Mouse (Mus musculus) G1E (cell line): Measurements from ENCODE around the gene Sgpl1. TPM values are rescaled to one million over a fixed set of nuclear protein-coding genes. Genes with fewer than 3 reads are reported as not detected.

Experiments used
- ATAC-seq: 2 replicates; pipeline ENCODE4 v1.8.0; 2016; ENCODE audit warnings: mild to moderate bottlenecking; ENCODE audit not compliant: insufficient number of reproducible peaks, poor library complexity, low FRiP score, severe bottlenecking; ENCODE audit errors: extremely low read depth
- DNase-seq: peaks from one replicate; pipeline ENCODE4 v3.0.0; 2012; ENCODE audit warnings: low spot score
- H3K27me3 ChIP-seq: 2 replicates; pipeline ENCODE4 v1.6.1; 2012; ENCODE audit warnings: mild to moderate bottlenecking, low read length, inconsistent platforms; ENCODE audit not compliant: insufficient read depth
- H3K36me3 ChIP-seq: replicated peaks from 2 replicates; pipeline ENCODE3; 2012; ENCODE audit warnings: mild to moderate bottlenecking, inconsistent platforms
- H3K4me1 ChIP-seq: 2 replicates; pipeline ENCODE4 v1.6.1; 2012; ENCODE audit warnings: low read depth, low read length, inconsistent platforms, mixed read lengths; ENCODE audit not compliant: insufficient read depth
- H3K4me3 ChIP-seq: 2 replicates; pipeline ENCODE4 v1.5.1; 2012; ENCODE audit warnings: low read depth, mild to moderate bottlenecking, inconsistent platforms, low read length, moderate library complexity, mixed read lengths
- H3K9me3 ChIP-seq: replicated peaks from 2 replicates; pipeline ENCODE4 v1.6.1; 2012; ENCODE audit warnings: inconsistent platforms
- CTCF ChIP-seq: IDR thresholded peaks from 2 replicates; pipeline ENCODE4 v1.5.1; 2012; ENCODE audit warnings: low read depth, low read length, inconsistent platforms, mixed read lengths
- GATA1 ChIP-seq: IDR thresholded peaks from 2 replicates; pipeline ENCODE4 v1.6.1; 2012; ENCODE audit warnings: borderline replicate concordance, low read length, inconsistent platforms, mixed read lengths
- GATA2 ChIP-seq: IDR thresholded peaks from 2 replicates; pipeline ENCODE4 v1.6.1; 2012; ENCODE audit warnings: low read depth, low read length, inconsistent platforms, borderline replicate concordance
- POLR2AphosphoS5 ChIP-seq: IDR thresholded peaks from 2 replicates; pipeline ENCODE4 v1.6.1; 2012; ENCODE audit warnings: low read depth, low read length, inconsistent platforms; ENCODE audit not compliant: insufficient replicate concordance
- TAL1 ChIP-seq: conservative IDR thresholded peaks from 2 replicates; pipeline ENCODE4 v1.6.1; 2012; ENCODE audit warnings: low read depth, low read length, inconsistent platforms, mixed read lengths
- polyA plus RNA-seq: library from polyadenylated mRNA; stranded (reverse); fragments of >175 nt; gene quantifications from 2 replicates; pipeline ENCODE4 v1.2.3, GENCODE M21; 2012
- total RNA-seq, 2 experiments: library from RNA; stranded (forward) in 1 of 2; stranded (reverse) in 1 of 2; fragments of 200-1000 nt in 1 of 2; fragments of >200 nt in 1 of 2; fragmentation: Nextera tagmentation in 1 of 2; gene quantifications; 2 replicates each; pipeline ENCODE4 v1.2.3; 2014 to 2017

Gene Sgpl1
- total and polyA plus RNA-seq, 3 experiments: 0.22 TPM; not detected in 2

DNA sequence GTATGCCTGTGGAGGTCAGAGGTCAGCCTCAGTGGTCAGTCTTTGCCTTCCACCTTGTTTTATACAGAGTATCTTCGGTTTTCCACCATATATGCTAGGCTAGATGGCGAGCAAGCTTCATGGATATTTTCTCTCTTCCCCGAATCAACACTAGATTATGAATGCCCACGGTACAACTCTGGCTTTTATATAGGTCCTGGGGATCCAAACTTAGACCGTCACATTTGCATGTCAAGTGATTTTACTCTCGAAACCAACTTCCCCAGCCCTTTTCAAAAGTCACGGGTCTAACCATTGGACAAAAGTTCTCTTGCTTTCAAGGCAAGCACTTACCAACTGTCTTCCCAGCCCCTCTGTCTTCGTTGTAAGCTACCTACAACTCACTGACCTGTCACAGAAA is 31.2 kb upstream of the Sgpl1 start:
- Histone ChIP-seq H3K4me1 (no peaks in the 10 kb centered on the region), H3K36me3 (no peaks in the 10 kb centered on the region), H3K9me3 (peaks cover 41% of the 10 kb centered on the region), H3K4me3 (no peak overlapping the region), H3K27me3 (no peaks in the 10 kb centered on the region)
- DNase-seq (no peak), ATAC-seq (no peak)
- TF ChIP-seq GATA2 (no peak), TAL1 (no peak), POLR2AphosphoS5 (no peak), CTCF (no peak), GATA1 (no peak)

DNA sequence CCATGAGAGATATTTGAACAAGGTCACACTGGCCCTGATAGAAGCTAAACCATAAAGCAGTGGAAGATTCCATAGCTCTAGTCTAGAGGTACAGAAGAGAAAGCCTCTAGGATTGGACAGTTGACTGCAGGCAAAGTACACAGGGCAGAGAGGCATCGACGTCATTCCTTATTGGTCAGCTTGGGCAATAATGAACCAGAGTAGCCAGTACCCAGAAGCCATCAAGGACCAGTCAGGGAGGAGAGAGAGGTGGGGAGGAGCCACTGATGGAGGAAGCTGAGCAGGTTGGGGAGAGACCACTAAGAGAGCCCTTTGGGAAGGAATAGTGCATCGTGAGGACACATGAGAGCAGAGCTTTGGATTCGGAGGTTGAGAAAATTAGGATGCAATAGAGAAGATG is 30.2 kb upstream of the Sgpl1 start:
- H3K4me3 ChIP-seq: no peak overlapping the region
- ATAC-seq: no peak

DNA sequence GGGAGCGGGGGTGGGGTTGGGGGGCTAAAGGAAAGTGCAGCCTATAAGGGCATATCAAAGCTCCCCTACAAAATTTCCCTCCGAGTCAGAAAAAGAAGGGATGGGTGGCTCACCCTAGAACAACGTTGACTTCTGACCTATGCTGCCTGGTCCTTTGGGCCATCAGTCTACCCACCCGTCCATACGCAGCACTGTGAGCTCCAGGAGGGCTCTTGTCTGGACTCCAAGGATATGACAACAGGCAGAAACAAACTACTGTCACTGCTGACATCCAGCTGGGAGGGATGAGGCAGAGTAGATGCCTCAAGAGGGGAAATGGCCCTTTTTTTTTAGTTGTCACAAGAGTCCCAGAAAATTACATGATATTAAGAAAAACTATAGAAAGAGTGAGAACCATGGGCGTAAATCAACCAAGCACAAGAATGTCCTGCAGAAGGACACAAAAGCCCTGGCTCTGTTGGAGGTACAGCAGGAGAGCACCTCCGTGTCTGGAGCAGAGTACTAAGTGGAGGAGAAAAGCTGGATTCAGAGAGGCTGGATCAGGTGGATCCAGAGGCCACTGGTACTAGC is 28.8 kb upstream of the Sgpl1 start:
- no peaks in the 10 kb centered on the region for H3K27me3 ChIP-seq
- ATAC-seq: no peak
- no peaks in the 10 kb centered on the region for H3K36me3 ChIP-seq
- H3K4me3 ChIP-seq: no peak overlapping the region
- no peak for DNase-seq
- H3K9me3 ChIP-seq: peaks cover 34% of the 10 kb centered on the region
- H3K4me1 ChIP-seq: no peaks in the 10 kb centered on the region
- TF ChIP-seq CTCF: no peak

More for the DNA sequence above, 30.2 kb upstream of the Sgpl1 start:
- H3K36me3 ChIP-seq: no peaks in the 10 kb centered on the region
- no peaks in the 10 kb centered on the region for H3K4me1 ChIP-seq
- no peaks in the 10 kb centered on the region for H3K27me3 ChIP-seq
- no peak for DNase-seq
- TF ChIP-seq GATA2 (no peak), POLR2AphosphoS5 (no peak), GATA1 (no peak), TAL1 (no peak), CTCF (no peak)
- peaks cover 34% of the 10 kb centered on the region for H3K9me3 ChIP-seq

DNA sequence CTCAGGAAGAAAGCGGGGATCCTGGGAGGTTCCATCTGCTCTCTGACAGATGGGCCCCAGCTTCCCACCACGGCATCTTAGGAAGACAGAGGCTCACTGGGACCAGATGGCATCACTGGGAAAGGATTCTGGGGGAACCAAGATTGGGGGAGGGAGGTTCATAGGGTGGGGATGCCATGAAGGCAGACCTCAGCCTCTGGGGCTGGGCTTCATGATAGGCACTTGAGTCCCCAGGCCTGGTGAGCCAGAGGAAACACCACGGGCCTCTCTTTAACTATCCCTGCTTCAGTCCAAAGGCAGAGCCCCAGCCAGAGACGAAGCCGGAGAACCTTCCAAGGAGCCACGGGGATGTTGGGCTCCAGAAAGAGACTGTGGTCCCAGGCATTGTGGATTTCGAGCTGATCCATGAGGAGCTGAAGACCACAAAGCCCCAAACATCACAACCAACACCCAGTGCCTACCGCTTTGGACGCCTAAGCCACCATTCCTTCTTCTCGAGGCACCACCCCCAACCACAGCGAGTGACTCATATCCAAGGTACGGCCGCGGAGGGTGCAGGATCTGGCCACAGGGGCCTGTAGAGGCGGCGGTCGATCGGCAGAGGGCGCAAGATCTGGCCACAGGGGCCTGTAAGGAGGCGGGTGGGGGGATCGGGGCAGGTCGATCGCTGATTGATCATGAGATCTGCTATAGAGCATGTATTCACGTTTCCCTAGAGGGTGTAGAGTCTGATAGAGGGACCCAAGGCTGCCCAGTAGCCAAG is 28.1 kb upstream of the Sgpl1 start:
- H3K4me3 ChIP-seq: no peak overlapping the region
- H3K27me3 ChIP-seq: no peaks in the 10 kb centered on the region
- H3K9me3 ChIP-seq: peaks cover 31% of the 10 kb centered on the region
- no peaks in the 10 kb centered on the region for H3K36me3 ChIP-seq
- TF ChIP-seq POLR2AphosphoS5 (no peak), GATA1 (no peak), GATA2 (no peak), TAL1 (no peak)
- no peak for ATAC-seq
- no peak for DNase-seq
- H3K4me1 ChIP-seq: no peaks in the 10 kb centered on the region

DNA sequence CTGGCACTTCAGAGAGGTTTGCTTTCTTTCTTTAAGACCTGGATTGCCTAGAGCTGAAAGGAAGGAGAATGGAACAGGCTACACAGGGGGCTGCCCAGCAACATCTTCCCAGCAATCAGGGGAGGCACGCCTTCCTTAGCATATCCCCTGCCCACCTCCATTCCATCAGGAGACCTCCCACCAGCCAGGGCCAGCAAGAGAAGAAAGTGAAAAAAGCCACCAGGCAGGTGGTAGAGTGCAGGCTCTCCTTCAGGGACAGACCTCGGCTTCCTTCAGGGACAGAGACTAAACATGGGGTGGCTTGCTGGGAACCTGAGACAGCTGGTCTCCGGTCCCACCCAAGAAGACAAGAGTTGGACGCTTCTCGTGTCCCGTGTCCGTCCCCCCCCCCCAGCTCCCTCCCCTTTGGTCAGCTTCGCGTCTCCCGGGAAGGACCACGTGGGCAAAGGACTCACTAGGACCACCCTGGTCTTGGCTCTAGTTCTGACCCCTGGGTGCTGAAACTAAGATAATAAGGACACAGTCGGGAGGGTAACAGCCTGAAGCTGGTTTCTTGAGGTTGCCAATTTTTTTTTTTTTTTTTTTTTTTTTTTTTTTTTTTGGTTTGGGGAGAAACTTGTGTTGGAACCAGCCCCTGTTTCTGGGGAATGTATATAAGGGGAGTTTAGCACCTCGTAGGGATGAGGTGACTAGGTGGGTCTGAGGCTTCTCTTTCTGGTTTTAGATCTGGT is 27.4 kb upstream of the Sgpl1 start:
- DNase-seq (no peak), ATAC-seq (no peak)
- Histone ChIP-seq H3K4me1 (no peaks in the 10 kb centered on the region), H3K4me3 (no peak overlapping the region), H3K9me3 (peaks cover 31% of the 10 kb centered on the region), H3K27me3 (no peaks in the 10 kb centered on the region), H3K36me3 (no peaks in the 10 kb centered on the region)
- TF ChIP-seq TAL1: no peak
- no peak for TF ChIP-seq GATA2
- TF ChIP-seq CTCF: no peak
- no peak for TF ChIP-seq POLR2AphosphoS5
- TF ChIP-seq GATA1: no peak

DNA sequence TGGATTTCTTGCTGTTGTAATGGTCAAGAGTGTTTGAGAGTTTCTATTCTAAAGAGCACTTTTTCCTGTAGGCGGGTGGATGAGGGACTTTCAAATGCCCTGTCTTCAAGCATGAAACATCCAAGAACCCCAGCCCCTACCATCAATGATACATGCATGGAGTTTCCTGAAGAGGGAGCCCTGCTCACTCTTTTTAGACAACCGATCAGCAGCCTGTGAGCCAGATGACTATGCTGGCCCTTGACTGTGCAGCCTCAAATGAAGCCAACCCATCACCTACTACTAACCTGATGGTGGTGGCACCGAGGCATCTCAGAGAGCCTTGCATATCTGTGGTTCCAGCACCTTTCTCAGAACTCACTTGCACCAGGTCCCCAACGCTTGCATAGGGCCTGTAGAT is 25.0 kb upstream of the Sgpl1 start:
- H3K36me3 ChIP-seq: no peaks in the 10 kb centered on the region
- DNase-seq (no peak), ATAC-seq (no peak)
- peaks cover 15% of the 10 kb centered on the region for H3K9me3 ChIP-seq
- H3K4me1 ChIP-seq: no peaks in the 10 kb centered on the region
- H3K4me3 ChIP-seq: no peak overlapping the region
- no peaks in the 10 kb centered on the region for H3K27me3 ChIP-seq
- TF ChIP-seq CTCF: no peak

DNA sequence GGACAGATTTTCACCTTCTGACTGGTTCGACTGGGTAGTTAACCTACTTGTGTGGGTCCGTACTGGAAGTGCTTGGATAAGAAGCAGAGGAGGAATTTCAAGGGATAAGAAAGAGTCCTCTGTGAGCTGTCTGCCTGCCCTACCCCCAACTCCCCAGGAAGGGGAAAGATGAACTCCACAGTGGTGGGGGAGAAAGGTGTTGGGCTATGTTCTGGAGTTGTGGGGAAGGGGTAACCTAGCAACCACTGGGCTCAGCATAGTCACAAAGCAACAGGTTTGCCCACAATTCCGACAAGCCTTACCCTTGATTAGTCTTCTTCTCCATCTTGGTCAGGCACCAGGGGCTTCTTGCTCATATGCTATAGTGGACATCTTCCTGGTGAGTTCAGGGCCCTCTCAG is 24.2 kb upstream of the Sgpl1 start, which contains the start of gene Tbata:
Gene Tbata, plus strand, starts transcription at position 301 of the 400 bp plus-strand sequence.
- no peak within 1 kb of the TSS for H3K4me3 ChIP-seq
- H3K36me3 ChIP-seq: no peaks in the 10 kb centered on the region
- H3K9me3 ChIP-seq: peaks cover 15% of the 10 kb centered on the region
- H3K4me1 ChIP-seq: no peaks in the 10 kb centered on the region
- H3K27me3 ChIP-seq: no peaks in the 10 kb centered on the region
- ATAC-seq (no peak), DNase-seq (no peak)
- TF ChIP-seq CTCF: no peak
- TF ChIP-seq GATA2: no peak
- TF ChIP-seq GATA1: no peak
- no peak for TF ChIP-seq TAL1
- TF ChIP-seq POLR2AphosphoS5: no peak
